In the genomic region with DNA sequence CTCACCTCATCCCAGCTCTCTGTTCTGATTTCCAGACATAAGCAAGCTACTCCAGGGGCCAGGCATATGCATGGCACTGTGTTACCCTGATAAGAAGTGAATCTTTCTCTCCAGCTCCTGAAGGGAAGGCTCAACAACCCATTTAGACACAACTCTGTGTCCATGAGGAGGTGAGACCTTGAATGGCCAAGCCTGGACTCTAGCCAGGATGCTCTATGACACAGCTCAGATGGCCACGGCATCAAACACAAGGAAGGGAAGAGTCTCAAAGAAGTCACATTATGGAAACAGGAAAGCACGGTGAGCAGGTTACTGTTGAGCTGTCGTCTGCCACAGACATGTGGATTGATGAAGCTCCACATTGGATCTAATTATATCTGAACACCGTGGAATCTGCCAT, we compare ENCODE assay signal across 25 mouse cellular contexts.
A peak's percentile ranks its signal among the peaks of the same experiment; 100 is the strongest.
DNase-seq lines count a peak whose midpoint lies in the region; ATAC-seq lines count a peak whose summit lies in the region.
"Had no signal": no experiment of that assay in that cellular context is flagged by ENCODE, and none has a peak within 500 bp of the region (broad histone marks: within the 10 kb centered on the region; RNA-seq: fewer than 3 reads in every experiment).

No protein-coding gene starts in this region.

- no peaks in the 10 kb centered on the region for H3K4me1 ChIP-seq in hindbrain, embryonic 16.5 days (ENCODE audit: control insufficient read depth, insufficient read depth, low read depth, low read length)
- H3K4me1 ChIP-seq: forebrain, embryonic 10.5 days; forebrain, embryonic 15.5 days; hindbrain, embryonic 10.5 days had no signal

- intact Hi-C loops in heart, postnatal 25 days (cut with DNase I) = no loop called here

- H3K4me3 ChIP-seq in hindbrain, embryonic 16.5 days (ENCODE audit: low read length) = no peak overlapping the region
- H3K4me3 ChIP-seq: forebrain, embryonic 10.5 days; forebrain, embryonic 15.5 days; hindbrain, embryonic 10.5 days; hindbrain, embryonic 13.5 days had no signal

- no peak for ATAC-seq in hindbrain, embryonic 16.5 days
- ATAC-seq: forebrain, embryonic 15.5 days; hindbrain, postnatal 0 days; inflammation-experienced regulatory T-cells, adult 6 months; intestine, embryonic 16.5 days; Patski had no signal

- H3K4me2 ChIP-seq in hindbrain, embryonic 16.5 days (ENCODE audit: low read length) = no peak overlapping the region
- H3K4me2 ChIP-seq: forebrain, embryonic 15.5 days; heart, embryonic 11.5 days; hindbrain, embryonic 13.5 days had no signal

- no peaks in the 10 kb centered on the region for H3K9me3 ChIP-seq in hindbrain, embryonic 16.5 days (ENCODE audit: control insufficient read depth, low read length)
- H3K9me3 ChIP-seq: forebrain, embryonic 15.5 days had no signal

- no peaks in the 10 kb centered on the region for H3K27me3 ChIP-seq in hindbrain, embryonic 16.5 days (replicated peaks; ENCODE audit: control insufficient read depth, insufficient read depth, low read length)
- H3K27me3 ChIP-seq: forebrain, embryonic 15.5 days had no signal

- WGBS in hindbrain, embryonic 16.5 days = 76% methylated on average over 4 of the region's 4 CpGs

- no peak overlapping the region for H3K9ac ChIP-seq in hindbrain, embryonic 16.5 days (ENCODE audit: low read depth, low read length)
- H3K9ac ChIP-seq: forebrain, embryonic 15.5 days; hindbrain, embryonic 13.5 days had no signal

- no peak overlapping the region for H3K27ac ChIP-seq in hindbrain, embryonic 16.5 days (ENCODE audit: low read depth, low read length)
- H3K27ac ChIP-seq: forebrain, embryonic 10.5 days; forebrain, embryonic 15.5 days; hindbrain, embryonic 10.5 days; hindbrain, embryonic 13.5 days; hindbrain, postnatal 0 days had no signal

- peak; percentile 27 for DNase-seq in adrenal gland, adult 2 months
- no peak for DNase-seq in adrenal gland, postnatal 4 days (ENCODE audit: low spot score in 2 of 2)
- DNase-seq in heart, adult 11 months = peak; percentile 30
- DNase-seq in heart, postnatal 25 days (ENCODE audit: low spot score) = no peak
- peak; percentile 6 for DNase-seq in adrenal gland, postnatal 25 days
- DNase-seq in gastrocnemius, adult 8-10 months (ENCODE audit: low spot score in 2 of 2) = no peak
- DNase-seq: B cell, adult 2 months; cerebellum, adult 18-20 months; cerebellum, adult 9-10 months; gastrocnemius, postnatal 10 days; gastrocnemius, postnatal 36 days; heart, postnatal 36 days; kidney, adult 18-20 months; kidney, adult 9 months had no signal

- no peaks in the 10 kb centered on the region for H3K36me3 ChIP-seq in hindbrain, embryonic 16.5 days (ENCODE audit: control insufficient read depth, insufficient read depth, low read length)
- H3K36me3 ChIP-seq: forebrain, embryonic 10.5 days; forebrain, embryonic 15.5 days; G1E; hindbrain, embryonic 10.5 days; hindbrain, embryonic 13.5 days had no signal

Comparison
In these comparisons a context has a peak if more than half of its experiments do, and no peak if none do; other contexts are left out.
1. DNase-seq: peak in adrenal gland, adult 2 months (single experiment), heart, adult 11 months (single experiment) and adrenal gland, postnatal 25 days (single experiment); none in adrenal gland, postnatal 4 days (0 of 2), heart, postnatal 25 days (single experiment) and gastrocnemius, adult 8-10 months (0 of 2).